Mouse (Mus musculus) CD4-positive, CD25-positive, alpha-beta regulatory T cell, adult 4 months (primary cell): ENCODE data around the gene Zbed6. TPM values are rescaled to one million over a fixed set of nuclear protein-coding genes. Genes with fewer than 3 reads are reported as not detected.

Experiments used
- ATAC-seq: one replicate; pipeline ENCODE4 v1.8.0; 2017
- polyA plus RNA-seq, 2 experiments: library from polyadenylated mRNA; unstranded; fragments of 100-300 nt; shearing (Covaris generic); gene quantifications; one replicate each; pipeline ENCODE4 v1.2.1; 2017

Gene Zbed6
- polyA plus RNA-seq, 2 experiments from 2014 or later = not detected

GRCm38 (mm10) chr1:133662941-133663340 lies 2.3 kb upstream of the Zbed6 start:
- ATAC-seq = no peak

- peak; percentile 99 for ATAC-seq
Observed at GRCm38 (mm10) chr1:133661203-133661933, 683 bp upstream of the Zbed6 start, which contains the start of gene Gm38394. Gene Gm38394, minus strand, starts transcription at chr1:133661318.

GRCm38 (mm10) chr1:133658878-133659277 lies 1.8 kb downstream of the Zbed6 start:
- no peak for ATAC-seq

GRCm38 (mm10) chr1:133656811-133657210 lies 3.9 kb downstream of the Zbed6 start:
- ATAC-seq = no peak

GRCm38 (mm10) chr1:133653033-133653432 lies 7.7 kb downstream of the Zbed6 start:
- ATAC-seq = no peak

- ATAC-seq = peak; percentile 56
Observed at GRCm38 (mm10) chr1:133650288-133651055, 10.2 kb downstream of the Zbed6 start.

- ATAC-seq = no peak
Observed at GRCm38 (mm10) chr1:133645652-133646051, 15.0 kb downstream of the Zbed6 start.

GRCm38 (mm10) chr1:133641163-133641562 lies 19.5 kb downstream of the Zbed6 start:
- ATAC-seq = no peak

GRCm38 (mm10) chr1:133638517-133638916 lies 22.2 kb downstream of the Zbed6 start:
- ATAC-seq = no peak

GRCm38 (mm10) chr1:133632168-133632567 lies 28.5 kb downstream of the Zbed6 start:
- no peak for ATAC-seq

GRCm38 (mm10) chr1:133625052-133625451 lies 35.6 kb downstream of the Zbed6 start:
- ATAC-seq = no peak

- ATAC-seq = no peak
Observed at GRCm38 (mm10) chr1:133618311-133618710, 42.4 kb downstream of the Zbed6 start.

- no peak for ATAC-seq
Observed at GRCm38 (mm10) chr1:133617908-133618307, 42.8 kb downstream of the Zbed6 start.

GRCm38 (mm10) chr1:133613817-133614216 lies 46.9 kb downstream of the Zbed6 start:
- no peak for ATAC-seq

GRCm38 (mm10) chr1:133611436-133611835 lies 49.2 kb downstream of the Zbed6 start:
- no peak for ATAC-seq

GRCm38 (mm10) chr1:133610601-133611000 lies 50.1 kb downstream of the Zbed6 start:
- ATAC-seq = no peak

- ATAC-seq = peak; percentile 98
Observed at GRCm38 (mm10) chr1:133609771-133610502, 50.7 kb downstream of the Zbed6 start, which contains the start of gene Snrpe. Gene Snrpe, minus strand, starts transcription at chr1:133610291.

Other genes starting within 250 kb of the Zbed6 start
- gene Sox13, start 236.5 kb downstream of the Zbed6 start, polyA plus RNA-seq = not detected
- 100 to 1,000 TPM; 281 to 399 TPM for gene Snrpe, start 50.6 kb downstream of the Zbed6 start, polyA plus RNA-seq
- 1 to 10 TPM; 3.1 to 4.3 TPM for gene Gm38394, start 433 bp upstream of the Zbed6 start, polyA plus RNA-seq
- 100 to 1,000 TPM; 101 to 145 TPM for gene Lax1, start 29.2 kb upstream of the Zbed6 start, polyA plus RNA-seq
- 10 to 100 TPM in 1 of 2 experiments, 1 to 10 TPM in 1; 9.6 to 12.8 TPM for gene Atp2b4, start 140.2 kb upstream of the Zbed6 start, polyA plus RNA-seq
- not detected for gene Optc, start 247.1 kb upstream of the Zbed6 start, polyA plus RNA-seq